Mouse (Mus musculus): ENCODE data around the gene Tfcp2. TPM values are rescaled to one million over a fixed set of nuclear protein-coding genes. Genes with fewer than 3 reads are reported as not detected.
"Not testable (repeated sequence)": the region's sequence is repeated elsewhere in the genome, so short reads cannot be mapped to it uniquely, and the experiment has no call there.

The Tfcp2 gene
- polyA plus RNA-seq, 1 experiment: 9.4 TPM

DNA sequence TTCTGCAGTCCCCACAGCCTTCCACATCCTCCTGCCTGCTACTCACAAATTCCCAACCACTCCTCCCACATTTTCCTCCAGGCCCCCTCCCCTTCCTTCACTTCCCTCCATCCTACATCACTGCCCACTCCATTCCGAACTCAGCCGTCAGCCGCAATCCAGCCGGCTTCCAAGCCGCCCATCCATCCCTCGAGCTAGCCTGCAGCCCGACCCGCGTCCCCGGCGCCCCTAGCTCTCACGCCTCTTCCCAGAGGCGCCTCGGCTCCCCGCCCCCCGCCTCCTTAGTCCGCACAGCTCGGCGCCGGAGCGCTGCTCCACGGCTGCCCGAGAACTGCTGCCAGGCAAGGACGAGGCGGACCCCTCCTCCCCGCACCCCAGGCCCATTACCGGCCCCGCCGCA, 57.2 kb downstream of the Tfcp2 start:
- H3K27ac ChIP-seq (ENCODE audit: insufficient read depth, low read depth, low read length): no peak overlapping the region
- H3K4me1 ChIP-seq (ENCODE audit: control insufficient read depth, insufficient read depth, low read length): peaks cover 4% of the 10 kb centered on the region
- TF ChIP-seq POLR2A (IDR thresholded peaks at IDR 0.05; ENCODE audit: borderline replicate concordance, low read depth, low read length): no peak
- no peak for TF ChIP-seq CTCF (IDR thresholded peaks at IDR 0.05; ENCODE audit: low read depth, low read length)
- peak overlapping the region; percentile 95 for H3K4me3 ChIP-seq (ENCODE audit: insufficient read depth, low read length)

DNA sequence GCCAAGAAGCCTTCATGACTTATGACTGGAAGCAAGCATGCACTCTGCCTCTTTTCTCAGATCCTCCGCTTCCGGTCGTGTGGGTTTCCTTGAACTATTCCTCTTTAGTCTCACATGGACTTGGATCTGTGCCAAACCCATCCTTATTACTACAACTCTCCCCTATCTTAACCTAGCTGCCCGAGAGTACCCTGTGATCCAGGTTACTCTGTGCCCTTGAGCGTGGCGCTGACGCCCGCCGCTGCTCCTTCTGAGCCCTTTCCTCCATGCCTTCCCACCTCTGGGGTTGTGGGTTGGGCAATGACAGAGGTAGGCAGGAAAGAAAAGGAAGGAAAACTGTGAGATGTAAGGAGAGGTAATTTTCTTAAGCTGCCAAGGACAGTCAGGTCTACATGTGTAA, 59.8 kb downstream of the Tfcp2 start:
- Histone ChIP-seq H3K4me1 (ENCODE audit: control insufficient read depth, insufficient read depth, low read length) (peaks cover 23% of the 10 kb centered on the region), H3K4me3 (ENCODE audit: insufficient read depth, low read length) (no peak overlapping the region), H3K27ac (ENCODE audit: insufficient read depth, low read depth, low read length) (no peak overlapping the region)
- TF ChIP-seq POLR2A (IDR thresholded peaks at IDR 0.05; ENCODE audit: borderline replicate concordance, low read depth, low read length) (no peak), CTCF (IDR thresholded peaks at IDR 0.05; ENCODE audit: low read depth, low read length) (no peak)

DNA sequence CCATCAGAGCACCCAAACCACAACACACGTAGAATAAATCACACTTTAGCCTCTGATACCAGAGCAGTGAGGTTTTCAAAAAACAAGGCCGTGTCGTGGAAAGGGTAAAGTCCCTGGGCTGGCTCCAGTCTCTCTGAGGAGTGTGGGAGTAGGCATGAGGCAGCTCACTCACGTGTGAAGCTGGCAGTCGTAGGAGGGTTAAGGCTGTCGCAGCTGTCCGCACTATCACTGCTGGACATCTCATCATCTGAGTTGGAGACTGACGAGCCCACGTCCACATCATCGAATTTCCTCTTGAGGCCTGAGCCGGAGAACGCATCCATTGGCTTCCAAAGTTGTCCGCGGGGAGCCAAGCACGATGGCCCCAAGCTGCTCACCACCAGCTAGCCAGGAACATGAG, 62.5 kb downstream of the Tfcp2 start:
- Histone ChIP-seq H3K27ac (ENCODE audit: insufficient read depth, low read depth, low read length) (no peak overlapping the region), H3K4me3 (ENCODE audit: insufficient read depth, low read length) (no peak overlapping the region), H3K4me1 (ENCODE audit: control insufficient read depth, insufficient read depth, low read length) (peaks cover 29% of the 10 kb centered on the region)
- TF ChIP-seq POLR2A (IDR thresholded peaks at IDR 0.05; ENCODE audit: borderline replicate concordance, low read depth, low read length): no peak
- TF ChIP-seq CTCF (IDR thresholded peaks at IDR 0.05; ENCODE audit: low read depth, low read length): no peak

DNA sequence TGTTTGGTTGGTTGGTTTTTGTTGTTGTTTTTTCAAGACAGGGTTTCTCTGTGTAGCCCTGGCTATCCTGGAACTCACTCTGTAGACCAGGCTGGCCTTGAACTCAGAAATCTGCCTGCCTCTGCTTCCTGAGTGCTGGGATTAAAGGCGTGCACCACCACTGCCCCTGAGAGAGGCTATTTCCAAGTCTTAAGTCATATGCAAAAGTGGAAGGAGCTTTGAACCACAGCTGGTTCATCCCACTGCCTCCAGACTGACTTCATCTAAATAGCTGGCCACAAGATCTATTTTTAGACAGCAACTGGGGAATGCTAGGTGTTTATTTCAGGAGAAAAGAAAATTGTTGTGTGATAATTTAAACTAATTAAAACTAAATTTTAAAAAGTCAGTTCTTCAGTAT, 63.5 kb downstream of the Tfcp2 start:
- H3K27ac ChIP-seq (ENCODE audit: insufficient read depth, low read depth, low read length); H3K4me3 ChIP-seq (ENCODE audit: insufficient read depth, low read length): not testable (repeated sequence)
- H3K4me1 ChIP-seq (ENCODE audit: control insufficient read depth, insufficient read depth, low read length): peaks cover 28% of the 10 kb centered on the region

DNA sequence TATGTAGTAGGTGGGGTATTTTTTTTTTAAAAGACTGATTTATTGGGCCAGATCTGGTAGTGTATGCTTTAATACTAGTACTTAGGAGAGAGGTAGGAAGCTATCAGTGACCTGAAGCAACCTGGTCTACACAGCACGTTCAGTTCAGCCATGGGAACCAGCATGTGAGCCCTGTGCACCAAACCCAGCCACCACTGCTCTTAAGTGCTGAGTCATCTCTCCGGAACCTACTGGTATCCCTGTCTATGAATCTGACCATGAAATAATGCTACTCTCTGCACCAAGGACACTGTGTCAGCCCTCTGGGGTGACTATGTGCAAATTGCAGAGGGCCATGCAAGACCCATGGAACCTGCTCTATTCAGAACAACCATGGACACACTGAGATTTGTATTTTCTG, 64.8 kb downstream of the Tfcp2 start:
- Histone ChIP-seq H3K4me1 (ENCODE audit: control insufficient read depth, insufficient read depth, low read length) (peaks cover 28% of the 10 kb centered on the region), H3K27ac (ENCODE audit: insufficient read depth, low read depth, low read length) (no peak overlapping the region), H3K4me3 (ENCODE audit: insufficient read depth, low read length) (no peak overlapping the region)
- TF ChIP-seq CTCF (IDR thresholded peaks at IDR 0.05; ENCODE audit: low read depth, low read length) (no peak), POLR2A (IDR thresholded peaks at IDR 0.05; ENCODE audit: borderline replicate concordance, low read depth, low read length) (no peak)

DNA sequence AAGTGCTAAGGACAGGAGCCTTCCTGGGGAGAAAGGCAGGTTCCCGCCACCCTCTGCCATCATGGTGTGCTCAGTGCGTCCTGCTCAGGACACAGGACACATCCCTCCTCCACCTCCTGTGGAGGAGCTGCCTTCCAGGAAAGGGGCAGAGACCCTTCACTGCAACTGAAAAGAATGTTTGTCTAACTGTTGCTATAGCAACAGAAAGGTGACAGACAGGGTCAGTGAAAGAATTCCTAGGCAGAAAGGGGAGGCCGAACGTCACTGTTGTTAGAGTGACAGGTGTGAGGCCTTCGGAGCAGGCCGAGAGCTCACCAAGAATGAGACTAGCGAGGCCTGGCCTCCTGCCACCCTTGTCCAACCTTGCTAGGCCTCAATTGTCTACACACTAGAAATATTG, 65.4 kb downstream of the Tfcp2 start:
- no peak for TF ChIP-seq POLR2A (IDR thresholded peaks at IDR 0.05; ENCODE audit: borderline replicate concordance, low read depth, low read length)
- no peak for TF ChIP-seq CTCF (IDR thresholded peaks at IDR 0.05; ENCODE audit: low read depth, low read length)
- H3K4me1 ChIP-seq (ENCODE audit: control insufficient read depth, insufficient read depth, low read length): peaks cover 28% of the 10 kb centered on the region
- no peak overlapping the region for H3K27ac ChIP-seq (ENCODE audit: insufficient read depth, low read depth, low read length)
- H3K4me3 ChIP-seq (ENCODE audit: insufficient read depth, low read length): no peak overlapping the region

DNA sequence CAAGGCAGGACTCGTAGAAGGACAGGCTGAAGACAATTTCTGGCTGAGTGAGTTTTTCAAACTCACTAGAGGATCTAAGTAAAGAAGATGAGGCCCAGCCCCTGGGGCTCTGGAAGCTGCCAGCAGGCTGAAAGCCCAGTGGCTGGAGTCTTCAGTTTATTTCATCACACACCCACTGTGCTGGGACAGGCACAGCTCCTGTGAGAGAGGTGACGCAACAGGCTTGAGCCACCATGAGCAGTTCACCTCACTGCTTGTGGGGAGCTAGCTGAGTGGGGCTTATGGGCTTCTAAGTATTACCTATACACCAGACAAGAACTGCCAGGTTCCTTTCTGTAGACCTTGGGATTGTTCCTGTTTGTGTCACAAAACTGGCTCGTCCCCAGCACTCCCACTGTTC, 66.2 kb downstream of the Tfcp2 start:
- Histone ChIP-seq H3K4me3 (ENCODE audit: insufficient read depth, low read length) (no peak overlapping the region), H3K27ac (ENCODE audit: insufficient read depth, low read depth, low read length) (no peak overlapping the region), H3K4me1 (ENCODE audit: control insufficient read depth, insufficient read depth, low read length) (peaks cover 28% of the 10 kb centered on the region)
- TF ChIP-seq CTCF (IDR thresholded peaks at IDR 0.05; ENCODE audit: low read depth, low read length) (no peak), POLR2A (IDR thresholded peaks at IDR 0.05; ENCODE audit: borderline replicate concordance, low read depth, low read length) (no peak)

DNA sequence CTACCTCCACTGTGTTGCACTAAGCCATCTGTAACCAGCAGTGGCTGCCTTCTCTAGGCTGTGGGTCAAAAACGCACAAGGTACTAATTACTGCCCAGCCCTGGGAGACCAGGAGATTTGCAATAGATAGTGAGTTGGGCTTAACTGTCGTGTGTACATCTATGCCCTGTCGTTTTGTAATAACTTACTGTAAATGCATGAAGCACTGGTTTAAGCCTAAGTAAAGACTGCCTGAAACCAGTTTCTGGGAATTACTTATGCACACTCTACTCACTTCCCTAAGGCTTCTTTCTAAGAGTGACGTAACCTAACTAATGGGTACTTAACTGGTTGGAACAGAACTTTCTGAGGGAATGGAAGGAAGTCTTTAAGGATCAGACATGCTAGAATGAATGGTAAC, 72.9 kb downstream of the Tfcp2 start:
- no peak overlapping the region for H3K4me3 ChIP-seq (ENCODE audit: insufficient read depth, low read length)
- no peak for TF ChIP-seq CTCF (IDR thresholded peaks at IDR 0.05; ENCODE audit: low read depth, low read length)
- TF ChIP-seq POLR2A (IDR thresholded peaks at IDR 0.05; ENCODE audit: borderline replicate concordance, low read depth, low read length): no peak
- H3K27ac ChIP-seq (ENCODE audit: insufficient read depth, low read depth, low read length): no peak overlapping the region
- peaks cover 2% of the 10 kb centered on the region; the same call in 1 of the 2 replicates for H3K4me1 ChIP-seq (ENCODE audit: control insufficient read depth, insufficient read depth, low read length)

DNA sequence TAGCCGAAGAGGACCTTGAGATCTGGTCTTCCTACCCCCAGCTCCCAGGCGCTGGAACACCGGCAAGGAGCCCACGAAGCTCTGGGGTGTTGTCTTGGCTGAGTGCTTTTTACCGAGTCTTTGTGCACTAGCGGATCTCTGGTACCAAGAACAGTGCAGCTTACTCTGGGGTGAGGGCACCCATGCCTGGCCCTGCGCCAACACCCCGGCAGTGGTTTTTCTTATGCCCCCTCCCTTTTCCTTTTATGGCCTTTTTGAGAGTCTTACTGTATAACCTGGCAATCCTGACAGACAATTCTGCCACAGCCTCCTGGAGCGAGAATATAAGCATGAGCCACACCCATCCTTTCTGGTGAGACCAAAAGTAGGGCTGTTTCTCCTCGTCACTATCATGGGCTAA, 73.5 kb downstream of the Tfcp2 start:
- no peak for TF ChIP-seq CTCF (IDR thresholded peaks at IDR 0.05; ENCODE audit: low read depth, low read length)
- TF ChIP-seq POLR2A (IDR thresholded peaks at IDR 0.05; ENCODE audit: borderline replicate concordance, low read depth, low read length): no peak

DNA sequence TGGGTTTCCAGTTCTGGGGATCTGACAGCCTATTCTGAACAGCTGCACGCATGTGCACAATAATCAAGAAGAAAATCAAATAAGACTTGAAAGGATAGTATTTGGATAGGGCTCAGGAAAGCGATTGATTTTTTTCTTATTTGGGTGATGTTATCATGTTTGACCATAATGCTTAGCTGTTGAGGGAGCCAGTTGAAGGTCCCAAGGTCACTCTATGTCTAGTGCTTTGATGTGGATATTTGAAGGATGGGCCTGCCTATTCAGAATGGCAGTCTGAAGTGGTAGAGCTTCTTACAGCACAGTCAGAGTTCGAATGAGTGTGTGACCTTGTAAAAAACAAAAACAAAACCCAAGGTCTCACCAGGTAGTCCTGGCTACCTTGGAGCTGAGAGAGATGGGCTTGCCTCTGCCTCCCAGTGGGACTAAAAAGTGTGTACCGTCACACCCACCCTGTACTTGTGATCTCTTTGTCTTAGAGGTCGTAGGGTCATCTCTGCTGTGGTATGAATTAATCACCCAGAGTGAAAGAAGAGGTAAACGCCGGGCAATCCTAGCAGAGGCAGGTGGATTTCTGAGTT, 77.8 kb downstream of the Tfcp2 start:
- no peak overlapping the region for H3K27ac ChIP-seq (ENCODE audit: insufficient read depth, low read depth, low read length)
- TF ChIP-seq CTCF (IDR thresholded peaks at IDR 0.05; ENCODE audit: low read depth, low read length): no peak
- TF ChIP-seq POLR2A (IDR thresholded peaks at IDR 0.05; ENCODE audit: borderline replicate concordance, low read depth, low read length): no peak
- peaks cover 9% of the 10 kb centered on the region for H3K4me1 ChIP-seq (ENCODE audit: control insufficient read depth, insufficient read depth, low read length)
- H3K4me3 ChIP-seq (ENCODE audit: insufficient read depth, low read length): no peak overlapping the region

More for the DNA sequence above, 73.5 kb downstream of the Tfcp2 start:
- Histone ChIP-seq H3K27ac (ENCODE audit: insufficient read depth, low read depth, low read length) (no peak overlapping the region), H3K4me1 (ENCODE audit: control insufficient read depth, insufficient read depth, low read length) (peaks cover 2% of the 10 kb centered on the region; the same call in 1 of the 2 replicates), H3K4me3 (ENCODE audit: insufficient read depth, low read length) (no peak overlapping the region)

DNA sequence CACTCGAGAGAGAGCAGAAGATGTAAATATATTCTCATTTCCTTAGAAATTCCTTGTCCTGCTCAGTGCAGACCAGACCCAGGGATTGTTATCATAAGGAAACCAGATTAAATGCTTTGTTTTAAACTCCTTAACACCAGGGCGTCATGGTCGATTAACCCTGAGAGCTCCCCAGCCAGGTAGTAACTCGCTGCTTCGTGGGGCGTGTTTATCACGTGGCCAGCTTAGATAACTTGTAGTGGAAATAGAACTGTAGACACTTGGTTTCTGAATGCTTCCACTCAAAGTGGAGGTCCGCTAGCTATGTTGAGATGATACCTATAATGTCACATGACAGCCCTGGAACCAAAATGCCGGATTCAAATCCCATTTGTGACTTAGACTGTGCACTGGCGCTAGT, 81.8 kb downstream of the Tfcp2 start:
- no peak for TF ChIP-seq POLR2A (IDR thresholded peaks at IDR 0.05; ENCODE audit: borderline replicate concordance, low read depth, low read length)
- Histone ChIP-seq H3K4me3 (ENCODE audit: insufficient read depth, low read length) (peak overlapping the region; percentile 84; the same call in 1 of the 2 replicates), H3K4me1 (ENCODE audit: control insufficient read depth, insufficient read depth, low read length) (peaks cover 10% of the 10 kb centered on the region), H3K27ac (ENCODE audit: insufficient read depth, low read depth, low read length) (no peak overlapping the region)

All from bone marrow macrophage, adult 2 months (primary cell).